Mouse (Mus musculus): ENCODE measurements around the gene Ano10. TPM values are rescaled to one million over a fixed set of nuclear protein-coding genes. Genes with fewer than 3 reads are reported as not detected.

Gene Ano10
- polyA plus RNA-seq, 1 experiment from 2014 or later = 46.1 TPM

GRCm38 (mm10) chr9:122132145-122132544 is 162.1 kb downstream of the Ano10 start:
- no peaks in the 10 kb centered on the region for H3K27me3 ChIP-seq
- no peak for ATAC-seq (ENCODE audit: insufficient number of reproducible peaks, low FRiP score, low TSS enrichment, low read depth)
- no peak overlapping the region for H3K27ac ChIP-seq
- H3K4me1 ChIP-seq = peaks cover 2% of the 10 kb centered on the region; the same call in 1 of the 2 replicates
- H3K9me3 ChIP-seq = no peaks in the 10 kb centered on the region
- H3K36me3 ChIP-seq = peaks cover 14% of the 10 kb centered on the region
- H3K4me3 ChIP-seq = no peak overlapping the region
- H3K4me2 ChIP-seq = no peak overlapping the region
- WGBS = 79% methylated on average over 7 of the region's 7 CpGs
- H3K9ac ChIP-seq = no peak overlapping the region

- no peak for ATAC-seq (ENCODE audit: insufficient number of reproducible peaks, low FRiP score, low TSS enrichment, low read depth)
- 48% methylated on average over 3 of the region's 3 CpGs for WGBS
- H3K27ac ChIP-seq = no peak overlapping the region
- H3K9me3 ChIP-seq = no peaks in the 10 kb centered on the region
- no peak overlapping the region for H3K4me2 ChIP-seq
- H3K9ac ChIP-seq = no peak overlapping the region
- H3K4me1 ChIP-seq = peaks cover 2% of the 10 kb centered on the region; the same call in 1 of the 2 replicates
- no peaks in the 10 kb centered on the region for H3K27me3 ChIP-seq
- peaks cover 9% of the 10 kb centered on the region; the same call in 1 of the 2 replicates for H3K36me3 ChIP-seq
- no peak overlapping the region for H3K4me3 ChIP-seq
These were observed 163.6 kb downstream of the Ano10 start for GRCm38 (mm10) chr9:122130666-122131065.

GRCm38 (mm10) chr9:122128686-122129085 is 165.5 kb downstream of the Ano10 start:
- H3K36me3 ChIP-seq = 0 out of 2 replicates have a peak, but pooled peaks cover 6% of the 10 kb centered on the region
- ATAC-seq (ENCODE audit: insufficient number of reproducible peaks, low FRiP score, low TSS enrichment, low read depth) = no peak
- no peak overlapping the region for H3K27ac ChIP-seq
- H3K27me3 ChIP-seq = no peaks in the 10 kb centered on the region
- no peak overlapping the region for H3K4me3 ChIP-seq
- no peak overlapping the region for H3K9ac ChIP-seq
- no peaks in the 10 kb centered on the region for H3K9me3 ChIP-seq
- 67% methylated on average over 5 of the region's 5 CpGs for WGBS
- H3K4me1 ChIP-seq = peaks cover 6% of the 10 kb centered on the region
- H3K4me2 ChIP-seq = no peak overlapping the region

- no peak for ATAC-seq (ENCODE audit: insufficient number of reproducible peaks, low FRiP score, low TSS enrichment, low read depth)
These were observed 166.9 kb downstream of the Ano10 start for GRCm38 (mm10) chr9:122127271-122127785.

GRCm38 (mm10) chr9:122126790-122127189 is 167.4 kb downstream of the Ano10 start:
- 80% methylated on average over 8 of the region's 8 CpGs for WGBS
- H3K9ac ChIP-seq = no peak overlapping the region

More at GRCm38 (mm10) chr9:122127271-122127785, 166.9 kb downstream of the Ano10 start:
- H3K27me3 ChIP-seq = no peaks in the 10 kb centered on the region
- 0 out of 2 replicates have a peak, but pooled peaks cover 3% of the 10 kb centered on the region for H3K36me3 ChIP-seq
- WGBS = 73% methylated on average over 3 of the region's 3 CpGs
- H3K4me3 ChIP-seq = no peak overlapping the region
- H3K4me1 ChIP-seq = peaks cover 6% of the 10 kb centered on the region
- H3K4me2 ChIP-seq = no peak overlapping the region
- H3K9me3 ChIP-seq = no peaks in the 10 kb centered on the region
- H3K27ac ChIP-seq = no peak overlapping the region
- H3K9ac ChIP-seq = no peak overlapping the region

More at GRCm38 (mm10) chr9:122126790-122127189, 167.4 kb downstream of the Ano10 start:
- no peak for ATAC-seq (ENCODE audit: insufficient number of reproducible peaks, low FRiP score, low TSS enrichment, low read depth)
- Histone ChIP-seq H3K4me1 (peaks cover 6% of the 10 kb centered on the region), H3K4me3 (no peak overlapping the region), H3K27ac (no peak overlapping the region), H3K36me3 (no peaks in the 10 kb centered on the region), H3K4me2 (no peak overlapping the region), H3K27me3 (no peaks in the 10 kb centered on the region), H3K9me3 (no peaks in the 10 kb centered on the region)

Small RNA genes within 50 kb of the gene (microRNA-seq; reads per million reads assigned to microRNA genes)
- gene Mir8106 = not detected

Other genes starting within 250 kb of the Ano10 start
- 58.0 and 58.3 TPM in 2 replicates for gene Snrk, start 177.2 kb downstream of the Ano10 start, polyA plus RNA-seq (2015; fragmentation: Nextera tagmentation; extraction: Ambion mirVana)
- 44.8 and 47.3 TPM in 2 replicates for gene Abhd5, start 57.2 kb upstream of the Ano10 start, polyA plus RNA-seq (2015; fragmentation: Nextera tagmentation; extraction: Ambion mirVana)